Mouse (Mus musculus): Measurements from ENCODE around the gene Hist2h3c2.

GRCm38 (mm10) chr3:96237335-96237903 is 1.5 kb downstream of the Hist2h3c2 start:
- TF ChIP-seq CTCF (IDR thresholded peaks at IDR 0.05; ENCODE audit: low read depth) (no peak), EP300 (IDR thresholded peaks at IDR 0.05; ENCODE audit: low read depth) (no peak; the same call in 1 of the 2 replicates)
